Comparison of ENCODE assay signal across 8 mouse cellular contexts in genomic region chr10:36834224-36834623, GRCm38 (mm10).
DNase-seq lines count a peak whose midpoint lies in the region; ATAC-seq and TF ChIP-seq lines count a peak whose summit lies in the region.

No protein-coding gene starts in this region.

- H3K9me3 ChIP-seq in heart, embryonic 12.5 days (replicated peaks): no peaks in the 10 kb centered on the region

- H3K9ac ChIP-seq in heart, adult 2 months (ENCODE audit: low read depth, low read length): no peak overlapping the region
- no peak overlapping the region for H3K9ac ChIP-seq in heart, embryonic 12.5 days

- no peak for TF ChIP-seq POLR2A in heart, adult 2 months (IDR thresholded peaks at IDR 0.05; ENCODE audit: insufficient read depth, low read depth, low read length)
- TF ChIP-seq POLR2A in testis, adult 2 months (IDR thresholded peaks at IDR 0.05; ENCODE audit: control insufficient read depth, low read depth, low read length): no peak

- intact Hi-C loops in heart, adult 2 months (cut with DNase I): no loop called here
- intact Hi-C loops in gastrocnemius, postnatal 36 days (cut with DNase I): loop anchor here (5.0 kb wide), 1 partner anchor 287 kb away; no protein-coding TSS in a partner anchor

- H3K27me3 ChIP-seq in heart, adult 2 months (ENCODE audit: control insufficient read depth, insufficient read depth, low read length): no peaks in the 10 kb centered on the region
- H3K27me3 ChIP-seq in heart, embryonic 12.5 days (replicated peaks): no peaks in the 10 kb centered on the region
- H3K27me3 ChIP-seq in testis, adult 2 months (ENCODE audit: control insufficient read depth, insufficient read depth, low read length): no peaks in the 10 kb centered on the region

- TF ChIP-seq EP300 in heart, adult 2 months (IDR thresholded peaks at IDR 0.05; ENCODE audit: insufficient read depth, low read depth, low read length): no peak

- DNase-seq in heart, adult 2 months: no peak
- DNase-seq in testis, postnatal 14 days (ENCODE audit: low spot score): no peak
- DNase-seq in cerebellum, postnatal 10 days: peak; percentile 58 to 60
- DNase-seq in left cerebral cortex, adult 11 months (ENCODE audit: low spot score): peak; percentile 25
- peak; percentile 55 for DNase-seq in right cerebral cortex, postnatal 4 days
- DNase-seq in gastrocnemius, postnatal 36 days: no peak

- peak; percentile 74 for TF ChIP-seq CTCF in heart, adult 2 months (IDR thresholded peaks at IDR 0.05)
- peak; percentile 39; the same call in 1 of the 2 replicates for TF ChIP-seq CTCF in testis, adult 2 months (IDR thresholded peaks at IDR 0.05; ENCODE audit: control insufficient read depth, insufficient read depth, insufficient replicate concordance, low read depth, low read length)

- no peak overlapping the region for H3K27ac ChIP-seq in heart, adult 2 months
- no peak overlapping the region for H3K27ac ChIP-seq in heart, embryonic 12.5 days (ENCODE audit: poor library complexity, severe bottlenecking)
- H3K27ac ChIP-seq in testis, adult 2 months (ENCODE audit: control insufficient read depth, insufficient read depth, low read depth, low read length): no peak overlapping the region

- WGBS in heart, adult 2 months: 14% methylated on average over 5 of the region's 5 CpGs
- WGBS in heart, embryonic 12.5 days: 8% methylated on average over 5 of the region's 5 CpGs

- H3K4me3 ChIP-seq in heart, adult 2 months: no peak overlapping the region
- no peak overlapping the region for H3K4me3 ChIP-seq in heart, embryonic 12.5 days
- H3K4me3 ChIP-seq in testis, adult 2 months (ENCODE audit: control insufficient read depth, low read depth, low read length): no peak overlapping the region

- ATAC-seq in heart, embryonic 12.5 days (ENCODE audit: insufficient number of reproducible peaks, low FRiP score): no peak

- no peaks in the 10 kb centered on the region for H3K4me1 ChIP-seq in heart, adult 2 months (ENCODE audit: control insufficient read depth, insufficient read depth, low read length)
- H3K4me1 ChIP-seq in heart, embryonic 12.5 days (replicated peaks): no peaks in the 10 kb centered on the region
- H3K4me1 ChIP-seq in testis, adult 2 months (ENCODE audit: control insufficient read depth, insufficient read depth, low read length): no peaks in the 10 kb centered on the region

- no peak overlapping the region for H3K4me2 ChIP-seq in heart, embryonic 12.5 days

- H3K36me3 ChIP-seq in heart, adult 2 months (ENCODE audit: control insufficient read depth, insufficient read depth, low read length): no peaks in the 10 kb centered on the region
- no peaks in the 10 kb centered on the region for H3K36me3 ChIP-seq in heart, embryonic 12.5 days
- no peaks in the 10 kb centered on the region for H3K36me3 ChIP-seq in testis, adult 2 months (ENCODE audit: control insufficient read depth, insufficient read depth, low read length)

- no peaks in the 10 kb centered on the region for H3K79me2 ChIP-seq in heart, adult 2 months (replicated peaks; ENCODE audit: control insufficient read depth, insufficient read depth, low read length)

Comparison
In these comparisons a context has a peak if more than half of its experiments do, and no peak if none do; other contexts are left out.
1. DNase-seq: peak in cerebellum, postnatal 10 days (2 of 2), left cerebral cortex, adult 11 months (single experiment) and right cerebral cortex, postnatal 4 days (single experiment); none in heart, adult 2 months (0 of 2), testis, postnatal 14 days (single experiment) and gastrocnemius, postnatal 36 days (0 of 2).